Mouse (Mus musculus): ENCODE results near the gene Inpp4b.

- TF ChIP-seq EP300 (optimal IDR thresholded peaks at IDR 0.05) = no peak
- TF ChIP-seq CTCF (IDR thresholded peaks at IDR 0.05; ENCODE audit: low read depth) = no peak
Measured at GRCm38 (mm10) chr8:81341191-81341590, 1.2 kb upstream of the Inpp4b start.

Measured in stomach, postnatal 0 days (tissue).